8 mouse cellular contexts compared by ENCODE assay signal in genomic region chr10:102735207-102735606, GRCm38 (mm10).
A peak's percentile ranks its signal among the peaks of the same experiment; 100 is the strongest.
DNase-seq lines count a peak whose midpoint lies in the region; ATAC-seq lines count a peak whose summit lies in the region.

No protein-coding gene starts in this region.

- H3K4me2 ChIP-seq in midbrain, embryonic 11.5 days: no peak overlapping the region

- no peak overlapping the region for H3K27ac ChIP-seq in midbrain, embryonic 11.5 days (ENCODE audit: low read depth, low read length)
- no peak overlapping the region for H3K27ac ChIP-seq in midbrain, embryonic 10.5 days (replicated peaks)

- H3K27me3 ChIP-seq in midbrain, embryonic 11.5 days (ENCODE audit: control insufficient read depth, insufficient read depth, low read length): no peaks in the 10 kb centered on the region
- H3K27me3 ChIP-seq in midbrain, embryonic 10.5 days (ENCODE audit: low read depth, poor library complexity, severe bottlenecking): no peaks in the 10 kb centered on the region

- DNase-seq in CD4-positive, CD25-positive, alpha-beta regulatory T cell, adult 2 months (ENCODE audit: low read depth, low spot score): peak; percentile 1
- DNase-seq in midbrain, embryonic 11.5 days (ENCODE audit: low spot score, missing footprints): peak; percentile 84
- no peak for DNase-seq in midbrain, embryonic 10.5 days (ENCODE audit: low spot score)
- DNase-seq in embryo, embryonic 11 days: peak; percentile 65
- peak; percentile 58 to 72 for DNase-seq in kidney, postnatal 36 days
- DNase-seq in mesoderm, embryonic 11.5 days (ENCODE audit: low read depth, low spot score): peak; percentile 9
- DNase-seq in thymus, postnatal 4 days: no peak

- H3K4me1 ChIP-seq in midbrain, embryonic 11.5 days (ENCODE audit: control insufficient read depth, insufficient read depth, low read length): no peaks in the 10 kb centered on the region
- H3K4me1 ChIP-seq in midbrain, embryonic 10.5 days: peaks cover 5% of the 10 kb centered on the region

- H3K9ac ChIP-seq in midbrain, embryonic 11.5 days (ENCODE audit: low read length): no peak overlapping the region

- no peaks in the 10 kb centered on the region for H3K9me3 ChIP-seq in midbrain, embryonic 11.5 days (ENCODE audit: control insufficient read depth, low read length)
- no peaks in the 10 kb centered on the region for H3K9me3 ChIP-seq in midbrain, embryonic 10.5 days (replicated peaks)

- 60% methylated on average over 3 of the region's 3 CpGs for WGBS in midbrain, embryonic 11.5 days
- 69% methylated on average over 3 of the region's 3 CpGs for WGBS in midbrain, embryonic 10.5 days

- no peaks in the 10 kb centered on the region for H3K36me3 ChIP-seq in midbrain, embryonic 11.5 days (ENCODE audit: control insufficient read depth, insufficient read depth, low read length)
- H3K36me3 ChIP-seq in midbrain, embryonic 10.5 days: no peaks in the 10 kb centered on the region

- H3K4me3 ChIP-seq in midbrain, embryonic 11.5 days (ENCODE audit: low read depth, low read length): no peak overlapping the region
- H3K4me3 ChIP-seq in midbrain, embryonic 10.5 days: no peak overlapping the region

- ATAC-seq in CD4-positive, CD25-positive, alpha-beta regulatory T cell, adult 4 months: no peak
- ATAC-seq in midbrain, embryonic 11.5 days (ENCODE audit: low FRiP score): 0 out of 2 replicates have a peak, but pooled peaks have one; percentile 42

Comparison
In these comparisons a context has a peak if more than half of its experiments do, and no peak if none do; other contexts are left out.
1. DNase-seq: peak in CD4-positive, CD25-positive, alpha-beta regulatory T cell, adult 2 months (single experiment), midbrain, embryonic 11.5 days (single experiment), embryo, embryonic 11 days (single experiment), kidney, postnatal 36 days (2 of 2) and mesoderm, embryonic 11.5 days (single experiment); none in midbrain, embryonic 10.5 days (single experiment) and thymus, postnatal 4 days (single experiment).